Mouse (Mus musculus): ENCODE measurements around the gene Uck1.

The Uck1 gene

GRCm38 (mm10) chr2:32219501-32219900 lies 40.5 kb downstream of the Uck1 start:
- no peak for DNase-seq (ENCODE audit: low spot score in 2 of 2)

DNA sequence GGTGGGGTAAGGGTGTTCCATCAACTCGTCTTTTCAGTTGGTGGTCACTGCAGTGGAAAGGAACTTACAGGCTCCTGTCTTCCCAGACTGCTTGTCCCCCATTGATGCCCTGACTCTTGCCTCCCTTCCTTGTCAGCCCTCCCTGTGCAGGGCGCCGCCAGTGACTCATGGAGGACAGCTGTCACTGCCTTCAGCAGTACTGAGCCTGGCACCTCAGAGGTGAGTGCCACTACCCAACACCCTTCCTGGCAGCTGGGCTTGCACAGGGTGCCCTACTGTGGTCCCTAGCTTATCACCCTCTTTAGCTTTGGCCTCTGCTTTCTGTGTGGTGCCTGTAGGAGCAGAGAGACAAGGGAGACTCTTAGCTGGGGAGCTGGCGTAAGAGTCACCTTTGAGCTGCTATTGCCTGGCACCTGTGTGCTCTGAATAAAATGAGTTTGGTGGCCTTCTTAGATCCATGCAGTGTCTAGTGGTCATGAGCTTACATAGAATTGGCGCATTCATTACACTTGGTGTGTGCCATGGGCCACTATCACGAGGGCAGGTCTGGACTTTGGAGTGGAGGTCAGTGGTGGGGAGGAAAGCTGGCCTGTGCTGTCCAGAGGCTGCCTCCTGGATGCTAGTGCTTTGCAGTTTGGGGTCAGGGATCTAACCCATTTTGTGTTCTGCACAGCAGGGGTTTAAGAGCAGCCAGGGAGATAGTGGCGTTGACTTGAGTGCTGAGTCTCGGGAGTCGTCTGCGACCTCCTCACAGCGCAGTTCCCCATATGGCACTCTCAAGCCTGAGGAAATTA lies 41.2 kb downstream of the Uck1 start:
- DNase-seq (ENCODE audit: low spot score in 2 of 2), result no peak

DNA sequence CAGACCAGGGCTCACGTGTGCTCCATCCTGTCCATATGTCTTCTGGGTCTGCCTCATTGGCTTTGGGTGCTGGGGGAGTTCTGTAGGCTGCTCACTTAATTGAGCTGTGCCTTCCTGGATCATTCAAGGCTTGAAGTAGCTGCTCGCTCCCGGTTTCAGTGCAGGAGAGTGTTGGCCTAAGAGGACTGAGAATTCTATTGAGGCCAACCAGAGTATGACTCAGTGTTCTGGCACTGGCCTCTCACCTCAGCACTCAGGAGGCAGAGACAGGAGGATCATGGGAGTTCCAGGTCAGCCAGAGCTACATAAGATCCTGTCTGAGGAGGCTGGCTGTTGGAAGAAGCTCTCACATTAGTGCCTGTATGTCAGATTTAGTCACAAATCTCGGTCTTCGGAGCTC lies 41.8 kb downstream of the Uck1 start:
- DNase-seq (ENCODE audit: low spot score in 2 of 2), result no peak

GRCm38 (mm10) chr2:32217656-32218055 lies 42.3 kb downstream of the Uck1 start:
- DNase-seq (ENCODE audit: low spot score in 2 of 2), result no peak

GRCm38 (mm10) chr2:32216506-32216905 lies 43.5 kb downstream of the Uck1 start:
- DNase-seq (ENCODE audit: low spot score in 2 of 2), result no peak

GRCm38 (mm10) chr2:32215576-32215975 lies 44.4 kb downstream of the Uck1 start:
- no peak for DNase-seq (ENCODE audit: low spot score in 2 of 2)

DNA sequence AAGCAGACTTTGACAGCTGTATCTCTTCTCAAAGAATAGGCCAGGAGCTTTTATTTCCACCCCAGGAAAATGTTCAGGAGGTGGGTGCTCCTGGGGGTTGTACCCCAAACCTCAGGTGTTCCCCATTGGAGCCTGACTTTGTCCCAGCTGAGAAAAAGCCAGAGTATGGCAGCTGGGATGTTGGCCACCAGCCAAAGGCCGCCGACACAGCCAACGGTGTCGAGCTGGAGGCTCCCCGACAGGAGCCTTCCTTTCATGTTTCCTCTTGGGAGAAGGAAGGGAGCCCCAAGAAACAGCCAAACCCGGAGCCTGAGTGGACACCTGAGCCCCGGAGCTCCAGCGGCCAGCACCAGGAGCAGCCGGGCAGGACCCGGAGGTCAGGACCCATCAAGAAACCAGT lies 47.0 kb downstream of the Uck1 start:
- no peak for DNase-seq (ENCODE audit: low spot score in 2 of 2)

- DNase-seq (ENCODE audit: low spot score in 2 of 2), result no peak
These were observed 48.3 kb downstream of the Uck1 start for GRCm38 (mm10) chr2:32211689-32212088.

DNA sequence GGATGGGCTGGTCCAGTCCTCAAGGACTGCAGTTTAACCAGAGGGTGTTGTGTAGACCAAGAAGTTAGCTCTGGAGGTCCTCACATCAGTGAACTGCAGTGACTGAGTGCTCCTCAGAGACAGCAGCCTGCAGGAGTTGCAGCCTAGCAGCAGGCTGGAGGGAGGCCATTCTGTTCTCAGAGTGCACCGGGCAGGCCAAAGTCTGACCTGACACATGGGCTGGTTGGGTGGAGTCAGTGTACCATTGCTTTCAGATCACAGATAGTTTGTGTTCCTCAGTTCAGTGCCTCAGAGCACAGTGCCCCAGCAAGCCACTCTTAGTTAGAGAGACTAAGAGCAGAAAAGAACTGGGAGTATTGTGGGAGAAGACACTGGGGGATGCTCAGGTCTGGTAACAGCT lies 52.3 kb downstream of the Uck1 start:
- DNase-seq (ENCODE audit: low spot score in 2 of 2), result no peak
